Mouse (Mus musculus) thymus, adult 2 months (tissue): ENCODE results near the gene Fbxo9. TPM values are rescaled to one million over a fixed set of nuclear protein-coding genes. Genes with fewer than 3 reads are reported as not detected.
"Not testable (repeated sequence)": the region's sequence is repeated elsewhere in the genome, so short reads cannot be mapped to it uniquely, and the experiment has no call there.

Source experiments
- DNase-seq: peaks from one replicate; pipeline ENCODE4 v3.0.0; 2021
- H3K27ac ChIP-seq: fragments of 200-500 bp; 2 replicates; pipeline ENCODE4 v1.5.1; 2012; ENCODE audit warnings: low read length, control low read depth; ENCODE audit not compliant: control insufficient read depth, insufficient read depth
- H3K27me3 ChIP-seq: fragments of 200-500 bp; 2 replicates; pipeline ENCODE4 v1.6.1; 2012; ENCODE audit warnings: mild to moderate bottlenecking, low read length, moderate library complexity, mixed read lengths; ENCODE audit not compliant: control insufficient read depth, insufficient read depth
- H3K36me3 ChIP-seq: fragments of 200-500 bp; 2 replicates; pipeline ENCODE4 v1.6.1; 2012; ENCODE audit warnings: mild to moderate bottlenecking, low read length, moderate library complexity; ENCODE audit not compliant: control insufficient read depth, insufficient read depth
- H3K4me1 ChIP-seq: fragments of 200-500 bp; replicated peaks from 2 replicates; pipeline ENCODE4 v1.6.1; 2012; ENCODE audit warnings: low read length; ENCODE audit not compliant: control insufficient read depth, insufficient read depth
- H3K4me3 ChIP-seq: fragments of 200-500 bp; 2 replicates; pipeline ENCODE4 v1.5.1; 2012; ENCODE audit warnings: mild to moderate bottlenecking, low read length, control low read depth, moderate library complexity; ENCODE audit not compliant: control insufficient read depth, insufficient read depth
- CTCF ChIP-seq: fragments of 200-500 bp; IDR thresholded peaks from 2 replicates; pipeline ENCODE4 v1.5.1; 2012; ENCODE audit warnings: mild to moderate bottlenecking, control low read depth, low read length, moderate library complexity, borderline replicate concordance; ENCODE audit not compliant: control insufficient read depth, poor library complexity, insufficient read depth; ENCODE audit errors: extremely low read depth
- POLR2A ChIP-seq: fragments of 200-500 bp; IDR thresholded peaks from 2 replicates; pipeline ENCODE4 v1.6.1; 2012; ENCODE audit warnings: mild to moderate bottlenecking, low read length, control low read depth, moderate library complexity; ENCODE audit not compliant: control insufficient read depth, poor library complexity, insufficient read depth; ENCODE audit errors: extremely low read depth
- WGBS: fragments of 180-500 bp; shearing (Covaris S2); methylation state at CpG from one replicate; pipeline ENCODE4 v1.1.7; 2018; 5-methylcytosine and 5-hydroxymethylcytosine counted together
- polyA plus RNA-seq: library from polyadenylated mRNA; depleted of rRNA; stranded (reverse); fragments of >200 nt; gene quantifications from 2 replicates; pipeline ENCODE4 v1.2.3, GENCODE M21; 2012

Gene Fbxo9
- polyA plus RNA-seq, 1 experiment, result 119 TPM

DNA sequence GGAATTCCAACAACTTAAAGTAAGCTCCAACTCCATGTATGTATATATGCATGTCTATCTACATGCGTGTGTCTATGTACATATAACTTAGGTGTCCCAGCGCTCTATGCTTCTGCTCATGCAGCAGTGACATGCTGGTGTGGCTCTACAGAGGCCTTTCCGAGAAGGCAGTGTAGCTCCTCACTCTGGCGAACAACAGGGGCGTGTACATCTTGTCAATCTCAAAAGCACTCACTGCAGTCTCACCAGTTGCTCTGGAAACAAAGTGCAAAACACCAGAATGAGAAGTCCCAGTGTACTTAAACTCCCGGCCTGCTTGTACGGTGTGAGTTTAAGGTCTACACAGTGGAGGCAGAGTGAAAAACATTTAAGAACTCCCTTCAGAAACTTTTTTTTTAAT, 27.0 kb downstream of the Fbxo9 start:
- no peak overlapping the region for H3K4me3 ChIP-seq
- H3K36me3 ChIP-seq, result peaks cover 44% of the 10 kb centered on the region
- TF ChIP-seq POLR2A, result no peak
- TF ChIP-seq CTCF, result no peak
- H3K27ac ChIP-seq, result no peak overlapping the region
- no peak for DNase-seq
- H3K4me1 ChIP-seq, result no peaks in the 10 kb centered on the region
- 97% methylated on average over 7 of the region's 7 CpGs for WGBS
- H3K27me3 ChIP-seq, result no peaks in the 10 kb centered on the region

DNA sequence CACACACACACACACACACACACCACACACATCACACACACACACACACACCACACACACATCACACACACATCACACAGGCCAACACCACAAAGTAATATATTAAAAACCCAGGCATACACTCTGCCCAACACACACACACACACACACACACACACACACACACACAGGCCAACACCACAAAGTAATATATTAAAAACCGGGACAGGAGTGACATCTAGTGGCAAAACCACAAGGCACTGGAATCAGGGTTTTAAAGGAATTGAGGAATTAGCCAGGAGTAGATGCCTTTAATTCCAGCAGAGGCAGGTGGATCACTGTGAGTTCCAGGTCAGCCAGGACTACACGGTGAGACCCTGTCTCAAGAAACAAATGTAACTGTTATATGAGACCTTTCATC, 30.6 kb downstream of the Fbxo9 start:
- WGBS, result 39% methylated on average over 2 of the region's 2 CpGs
- Histone ChIP-seq H3K36me3 (peaks cover 14% of the 10 kb centered on the region), H3K4me1 (peaks cover under 1% of the 10 kb centered on the region; the same call in 1 of the 2 replicates), H3K4me3 (no peak overlapping the region), H3K27ac (no peak overlapping the region), H3K27me3 (no peaks in the 10 kb centered on the region)
- no peak for DNase-seq
- no peak for TF ChIP-seq POLR2A
- TF ChIP-seq CTCF, result no peak

DNA sequence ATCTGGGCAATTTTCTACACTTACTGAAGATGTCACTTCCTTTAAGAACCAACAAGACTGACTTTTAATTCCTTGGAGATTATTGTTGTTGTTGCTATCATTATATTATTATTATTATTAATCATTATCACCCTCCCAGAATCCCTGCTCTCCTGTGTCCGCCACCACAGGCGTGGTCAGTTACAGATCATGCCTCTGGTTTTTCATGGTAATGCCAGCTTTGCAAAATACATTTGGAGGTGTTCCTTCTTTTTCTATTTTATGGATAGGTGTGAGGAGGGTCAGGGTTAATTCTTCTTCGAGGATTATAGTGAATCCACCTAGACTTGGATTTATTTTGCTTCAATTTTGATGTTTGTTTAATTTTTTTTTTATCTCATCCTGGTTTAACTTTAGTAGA, 33.6 kb downstream of the Fbxo9 start:
- no peak overlapping the region for H3K27ac ChIP-seq
- peaks cover 4% of the 10 kb centered on the region; the same call in 1 of the 2 replicates for H3K4me1 ChIP-seq
- 96% methylated on average over 3 of the region's 3 CpGs for WGBS
- H3K36me3 ChIP-seq, result no peaks in the 10 kb centered on the region
- no peak for DNase-seq
- H3K27me3 ChIP-seq, result no peaks in the 10 kb centered on the region
- TF ChIP-seq POLR2A (no peak), CTCF (no peak)
- no peak overlapping the region for H3K4me3 ChIP-seq

DNA sequence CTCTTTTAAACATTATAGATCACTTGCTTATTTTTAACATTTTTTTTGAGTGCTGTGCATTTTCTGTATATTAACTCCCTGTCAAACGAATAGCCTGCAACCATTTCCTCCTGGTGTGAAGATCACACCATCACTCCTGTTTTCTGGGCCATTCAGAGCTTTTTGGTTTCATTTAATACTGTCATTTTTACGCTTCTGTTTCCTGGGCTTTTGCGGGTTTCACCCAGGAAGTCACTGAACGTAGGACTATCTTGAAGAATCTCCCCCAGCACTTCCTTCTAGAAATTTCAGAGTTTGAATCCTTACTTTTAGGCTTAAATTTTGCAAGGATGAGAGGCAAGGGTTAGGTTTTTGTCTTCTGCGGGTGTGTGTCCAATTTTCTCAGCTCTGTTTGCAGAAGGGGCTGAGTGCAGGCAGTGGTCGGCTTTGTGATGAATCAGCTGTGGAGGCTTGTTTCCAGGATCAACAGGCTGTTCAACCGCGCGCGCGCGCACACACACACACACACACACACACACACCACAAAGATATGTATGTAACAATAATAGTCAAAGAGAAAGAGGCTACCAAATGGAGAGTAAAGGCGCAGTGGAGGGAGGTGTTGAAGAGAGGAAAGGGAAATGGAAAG, 35.0 kb downstream of the Fbxo9 start:
- WGBS, result 10% methylated on average over 13 of the region's 13 CpGs
- DNase-seq, result no peak
- H3K4me3 ChIP-seq, result 0 out of 2 replicates have a peak overlapping the region, but pooled peaks have one; percentile 14

DNA sequence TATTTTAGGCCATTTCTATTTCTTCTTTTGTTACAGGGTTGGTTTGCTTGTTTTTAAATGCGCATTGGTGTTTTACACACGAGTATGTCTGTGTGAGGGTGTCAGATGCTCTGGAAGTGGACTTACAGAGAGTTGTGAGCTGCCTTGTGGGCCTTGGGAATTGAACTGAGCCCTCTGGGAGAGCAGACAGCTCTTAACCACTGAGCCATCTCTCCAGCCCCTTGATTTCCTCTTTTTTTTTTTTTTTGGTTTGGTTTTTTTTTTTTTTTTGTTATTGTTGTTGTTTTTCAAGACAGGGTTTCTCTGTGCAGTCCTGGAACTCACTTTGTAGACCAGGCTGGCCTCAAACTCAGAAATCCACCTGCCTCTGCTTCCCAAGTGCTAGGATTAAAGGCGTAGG, 35.6 kb downstream of the Fbxo9 start:
- H3K4me3 ChIP-seq, H3K27ac ChIP-seq, DNase-seq, H3K27me3 ChIP-seq, H3K36me3 ChIP-seq, H3K4me1 ChIP-seq: not testable (repeated sequence)
- WGBS, result 67% methylated on average over 3 of the region's 3 CpGs

More for the DNA sequence above, 35.0 kb downstream of the Fbxo9 start:
- Histone ChIP-seq H3K27ac (0 out of 2 replicates have a peak overlapping the region, but pooled peaks have one; percentile 31), H3K4me1 (peaks cover 4% of the 10 kb centered on the region; the same call in 1 of the 2 replicates), H3K27me3 (no peaks in the 10 kb centered on the region), H3K36me3 (no peaks in the 10 kb centered on the region)
- TF ChIP-seq CTCF, result no peak
- TF ChIP-seq POLR2A, result no peak

DNA sequence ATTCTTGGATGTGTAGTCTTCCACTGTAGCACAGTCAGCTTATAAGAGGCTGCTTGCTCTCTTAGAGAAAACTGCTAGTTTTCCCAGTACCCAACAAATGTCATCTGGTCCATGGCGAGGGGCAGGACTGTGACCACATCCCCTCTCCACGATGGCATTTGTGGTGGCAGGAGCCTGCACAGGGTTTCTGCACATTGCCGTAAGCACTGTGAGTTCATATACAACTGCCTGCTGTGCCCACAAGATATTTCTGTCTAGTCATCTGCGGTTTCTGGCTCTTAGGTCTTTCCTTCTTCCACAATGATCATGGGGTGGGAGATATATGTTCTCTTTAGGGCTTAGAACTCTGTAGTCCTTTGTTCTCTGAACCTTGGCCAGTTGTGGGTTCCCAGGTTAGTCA, 37.2 kb downstream of the Fbxo9 start:
- WGBS, result 25% methylated on average over 4 of the region's 4 CpGs
- no peak overlapping the region for H3K4me3 ChIP-seq
- TF ChIP-seq POLR2A, result no peak
- TF ChIP-seq CTCF, result no peak
- peaks cover 4% of the 10 kb centered on the region; the same call in 1 of the 2 replicates for H3K4me1 ChIP-seq
- no peaks in the 10 kb centered on the region for H3K36me3 ChIP-seq
- no peaks in the 10 kb centered on the region for H3K27me3 ChIP-seq
- no peak overlapping the region for H3K27ac ChIP-seq
- DNase-seq, result no peak

DNA sequence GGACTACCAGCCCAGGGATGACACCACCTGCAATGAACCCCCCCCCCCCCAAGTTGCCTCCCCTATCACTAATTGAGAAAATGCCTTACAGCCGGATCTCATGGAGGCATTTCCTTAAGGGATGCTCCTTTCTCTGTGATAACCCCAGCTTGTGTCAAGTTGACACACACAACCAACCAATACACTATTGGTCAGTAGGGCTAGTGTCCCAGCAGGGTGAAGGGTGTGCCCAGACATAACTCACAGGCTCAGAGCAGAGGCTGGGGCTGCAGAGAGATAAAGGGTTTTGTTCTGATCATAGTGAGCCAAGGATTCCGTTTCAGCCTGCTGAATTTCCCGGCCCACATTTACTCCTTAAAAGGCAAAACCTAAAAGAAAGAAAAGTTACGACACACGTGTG, 38.4 kb downstream of the Fbxo9 start:
- Histone ChIP-seq H3K27ac (no peak overlapping the region), H3K36me3 (no peaks in the 10 kb centered on the region), H3K27me3 (no peaks in the 10 kb centered on the region), H3K4me1 (peaks cover 4% of the 10 kb centered on the region; the same call in 1 of the 2 replicates), H3K4me3 (no peak overlapping the region)
- no peak for DNase-seq
- TF ChIP-seq CTCF (no peak), POLR2A (no peak)
- 38% methylated on average over 5 of the region's 5 CpGs for WGBS
